Mouse (Mus musculus): ENCODE data around the gene Cog4.

- TF ChIP-seq CTCF (IDR thresholded peaks at IDR 0.05; ENCODE audit: borderline replicate concordance, extremely low read depth, insufficient read depth, insufficient read length) (no peak), POLR2A (IDR thresholded peaks at IDR 0.05; ENCODE audit: borderline replicate concordance, extremely low read depth, insufficient read depth, insufficient read length, poor library complexity, severe bottlenecking) (no peak)
These were observed 34.6 kb upstream of the Cog4 start for GRCm38 (mm10) chr8:110811793-110812192.

Measured in brain, embryonic 14.5 days (tissue).